Mouse (Mus musculus): Measurements from ENCODE around the gene Zfp738. TPM values are rescaled to one million over a fixed set of nuclear protein-coding genes. Genes with fewer than 3 reads are reported as not detected.

Gene Zfp738
- polyA plus RNA-seq, 1 experiment from 2014 or later = 17.4 TPM

DNA sequence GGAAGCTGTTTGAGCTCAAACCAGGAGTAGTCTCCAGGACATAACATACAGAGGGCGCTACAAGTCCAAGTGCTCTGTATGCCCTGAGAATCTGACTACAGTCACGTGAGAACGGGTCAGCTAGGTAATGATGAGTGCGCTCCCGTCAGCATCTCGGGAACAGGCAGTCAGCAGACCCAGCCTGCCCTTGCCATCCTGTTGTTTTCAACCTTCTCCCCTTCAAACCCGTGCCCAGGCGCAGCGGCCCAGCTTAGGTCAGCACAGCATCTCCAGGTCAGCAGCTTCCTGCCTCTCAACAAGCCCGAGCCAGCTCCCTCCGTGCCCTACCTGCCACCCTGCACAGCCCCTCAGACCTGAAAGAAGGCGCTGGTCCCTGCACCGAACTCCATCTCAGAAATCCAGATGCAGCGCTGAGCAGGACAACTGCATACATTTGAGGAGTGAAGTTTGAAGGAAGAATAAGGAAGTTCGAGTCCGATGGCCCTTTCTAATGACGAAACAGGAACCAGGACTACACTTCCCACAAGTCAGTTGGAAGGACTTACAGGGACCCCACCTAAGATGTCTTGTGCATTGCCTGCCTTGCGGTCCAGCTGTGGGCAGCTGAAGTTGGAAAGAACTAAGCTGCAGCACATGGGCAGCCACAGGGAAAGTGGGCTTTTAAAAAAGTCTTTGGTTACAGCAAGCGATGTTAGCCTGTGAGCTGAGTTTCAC, 49.4 kb downstream of the Zfp738 start, which contains the start of the genes Gm49345 and Zfp729a:
Gene Gm49345 (minus strand): TSS at position 476 of the 714 bp plus-strand sequence.
Gene Zfp729a (minus strand): TSS at position 498 of the 714 bp plus-strand sequence.
- no peaks in the 10 kb centered on the region for H3K27me3 ChIP-seq
- H3K4me3 ChIP-seq = peak within 1 kb of the TSS; percentile 83
- peak; percentile 99 for ATAC-seq (ENCODE audit: low FRiP score, low read depth)
- H3K27ac ChIP-seq (replicated peaks) = 0 out of 2 replicates have a peak within 1 kb of the TSS, but pooled peaks have one; percentile 22
- no peaks in the 10 kb centered on the region for H3K36me3 ChIP-seq
- H3K4me1 ChIP-seq = 0 out of 2 replicates have a peak, but pooled peaks cover 2% of the 10 kb centered on the region
- peak within 1 kb of the TSS; percentile 49 for H3K4me2 ChIP-seq (replicated peaks)
- no peaks in the 10 kb centered on the region for H3K9me3 ChIP-seq
- peak within 1 kb of the TSS; percentile 69 for H3K9ac ChIP-seq (replicated peaks)
- under 1% methylated on average over 19 of the region's 19 CpGs for WGBS

DNA sequence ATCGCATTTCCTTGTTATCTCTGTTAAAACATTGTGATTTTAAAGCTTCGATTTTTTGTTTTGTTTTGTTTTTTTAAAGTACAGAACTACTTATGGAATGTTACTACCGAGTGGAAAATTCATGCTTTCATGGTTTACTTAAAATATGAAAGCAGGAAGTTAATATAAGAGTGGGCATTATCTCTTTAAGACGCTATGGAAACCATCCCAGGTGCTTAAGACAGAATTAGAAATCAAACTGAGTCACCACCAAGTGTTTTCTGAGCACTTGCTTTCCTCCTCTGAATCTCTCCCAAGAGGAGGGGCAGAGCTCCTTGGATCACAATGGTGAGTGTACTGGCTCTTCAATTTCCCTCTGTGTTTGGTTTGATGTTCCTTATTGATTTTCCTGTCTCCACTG, 76.8 kb downstream of the Zfp738 start:
- Histone ChIP-seq H3K9ac (replicated peaks) (no peak overlapping the region), H3K4me2 (replicated peaks) (no peak overlapping the region; the same call in 1 of the 2 replicates), H3K27me3 (no peaks in the 10 kb centered on the region), H3K9me3 (no peaks in the 10 kb centered on the region), H3K4me3 (no peak overlapping the region), H3K27ac (replicated peaks) (no peak overlapping the region), H3K36me3 (no peaks in the 10 kb centered on the region), H3K4me1 (peaks cover 6% of the 10 kb centered on the region; the same call in 1 of the 2 replicates)
- 95% methylated on average over 4 of the region's 4 CpGs for WGBS
- no peak for ATAC-seq (ENCODE audit: low FRiP score, low read depth)

- Histone ChIP-seq H3K4me3 (peak within 1 kb of the TSS; percentile 75), H3K4me1 (peaks cover 6% of the 10 kb centered on the region; the same call in 1 of the 2 replicates), H3K27me3 (no peaks in the 10 kb centered on the region), H3K4me2 (replicated peaks) (peak within 1 kb of the TSS; percentile 58), H3K36me3 (no peaks in the 10 kb centered on the region), H3K9ac (replicated peaks) (peak within 1 kb of the TSS; percentile 60), H3K27ac (replicated peaks) (0 out of 2 replicates have a peak within 1 kb of the TSS, but pooled peaks have one; percentile 58), H3K9me3 (no peaks in the 10 kb centered on the region)
- ATAC-seq (ENCODE audit: low FRiP score, low read depth) = peak; percentile 95
- WGBS = 3% methylated on average over 20 of the region's 20 CpGs
Measured at GRCm38 (mm10) chr13:67609066-67609876, 77.6 kb downstream of the Zfp738 start, which contains the start of gene Zfp729b. Gene Zfp729b, minus strand, starts transcription at chr13:67609707.

Other genes with a start within 250 kb of the Zfp738 start
- gene Zfp874a, start 235.4 kb downstream of the Zfp738 start, polyA plus RNA-seq (2016; fragmentation: Nextera tagmentation; extraction: Ambion mirVana) = 6.0 and 6.8 TPM in 2 replicates
- 2.0 and 2.7 TPM in 2 replicates for gene Zfp874b, start 202.8 kb downstream of the Zfp738 start, polyA plus RNA-seq (2016; fragmentation: Nextera tagmentation; extraction: Ambion mirVana)
- gene Zfp58, start 186.5 kb downstream of the Zfp738 start, polyA plus RNA-seq (2016; fragmentation: Nextera tagmentation; extraction: Ambion mirVana) = 16.7 and 16.8 TPM in 2 replicates
- 0.22 and 0.46 TPM in 2 replicates for gene Gm26965, start 160.9 kb downstream of the Zfp738 start, polyA plus RNA-seq (2016; fragmentation: Nextera tagmentation; extraction: Ambion mirVana)
- 32.7 and 36.7 TPM in 2 replicates for gene Zfp87, start 160.9 kb downstream of the Zfp738 start, polyA plus RNA-seq (2016; fragmentation: Nextera tagmentation; extraction: Ambion mirVana)
- 17.7 and 19.6 TPM in 2 replicates for gene Zfp748, start 133.2 kb downstream of the Zfp738 start, polyA plus RNA-seq (2016; fragmentation: Nextera tagmentation; extraction: Ambion mirVana)
- 3.4 and 4.1 TPM in 2 replicates for gene Zfp729b, start 77.4 kb downstream of the Zfp738 start, polyA plus RNA-seq (2016; fragmentation: Nextera tagmentation; extraction: Ambion mirVana)
- 0.29 TPM in 1 of 2 replicates, not detected in the other for gene Gm49345, start 49.3 kb downstream of the Zfp738 start, polyA plus RNA-seq (2016; fragmentation: Nextera tagmentation; extraction: Ambion mirVana)
- gene Zfp729a, start 49.3 kb downstream of the Zfp738 start, polyA plus RNA-seq (2016; fragmentation: Nextera tagmentation; extraction: Ambion mirVana) = 3.0 and 4.7 TPM in 2 replicates
- gene Zfp65, start 42.1 kb upstream of the Zfp738 start, polyA plus RNA-seq (2016; fragmentation: Nextera tagmentation; extraction: Ambion mirVana) = 8.0 and 11.2 TPM in 2 replicates
- 7.0 and 7.3 TPM in 2 replicates for gene Zfp85, start 68.2 kb upstream of the Zfp738 start, polyA plus RNA-seq (2016; fragmentation: Nextera tagmentation; extraction: Ambion mirVana)
- gene Zfp493, start 92.6 kb upstream of the Zfp738 start, polyA plus RNA-seq (2016; fragmentation: Nextera tagmentation; extraction: Ambion mirVana) = 2.7 and 3.8 TPM in 2 replicates
- gene Zfp273, start 126.7 kb upstream of the Zfp738 start, polyA plus RNA-seq (2016; fragmentation: Nextera tagmentation; extraction: Ambion mirVana) = 9.2 and 9.5 TPM in 2 replicates
- gene Gm10037, start 144.0 kb upstream of the Zfp738 start, polyA plus RNA-seq (2016; fragmentation: Nextera tagmentation; extraction: Ambion mirVana) = 2.9 and 4.3 TPM in 2 replicates
- not detected in 2 replicates for gene BC048507, start 176.3 kb upstream of the Zfp738 start, polyA plus RNA-seq (2016; fragmentation: Nextera tagmentation; extraction: Ambion mirVana)

All from midbrain, embryonic 12.5 days (tissue).